Mouse (Mus musculus): ENCODE data around the gene Zfp617. TPM values are rescaled to one million over a fixed set of nuclear protein-coding genes. Genes with fewer than 3 reads are reported as not detected.

Gene Zfp617
- polyA plus RNA-seq, 1 experiment, result 0.69 TPM

DNA sequence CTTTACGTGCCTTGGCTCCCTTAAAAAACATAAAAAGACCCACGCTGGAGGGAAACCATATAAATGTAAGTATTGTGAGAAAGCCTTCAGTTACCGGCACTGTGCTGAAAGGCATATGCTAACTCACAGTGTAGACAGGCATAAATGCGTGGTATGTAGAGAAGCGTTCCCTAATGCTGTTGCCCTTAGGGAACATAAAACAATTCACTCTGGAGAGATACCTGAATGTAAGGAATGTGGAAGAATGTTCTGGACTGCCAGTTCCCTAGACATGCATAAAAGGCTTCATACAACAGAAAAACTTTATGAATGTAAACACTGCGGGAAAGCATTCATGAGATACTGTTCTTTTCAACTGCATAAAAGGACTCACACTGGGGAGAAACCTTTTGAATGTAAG is 59.7 kb downstream of the Zfp617 start:
- H3K36me3 ChIP-seq (replicated peaks; ENCODE audit: low read length), result peaks cover 75% of the 10 kb centered on the region

GRCm38 (mm10) chr8:71968636-71969035 is 60.2 kb downstream of the Zfp617 start:
- no peak for TF ChIP-seq GATA1 (IDR thresholded peaks at IDR 0.05; ENCODE audit: borderline replicate concordance, low read length)
- H3K4me1 ChIP-seq, result no peaks in the 10 kb centered on the region
- peaks cover 16% of the 10 kb centered on the region for H3K9me3 ChIP-seq
- no peaks in the 10 kb centered on the region for H3K27me3 ChIP-seq (replicated peaks)
- H3K36me3 ChIP-seq (replicated peaks; ENCODE audit: low read length), result peaks cover 70% of the 10 kb centered on the region
- H3K4me3 ChIP-seq (replicated peaks), result no peak overlapping the region

More for the DNA sequence above, 59.7 kb downstream of the Zfp617 start:
- Histone ChIP-seq H3K9me3 (peaks cover 16% of the 10 kb centered on the region), H3K27me3 (replicated peaks) (no peaks in the 10 kb centered on the region), H3K4me3 (replicated peaks) (no peak overlapping the region), H3K4me1 (peaks cover 3% of the 10 kb centered on the region)
- TF ChIP-seq FLI1 (IDR thresholded peaks at IDR 0.05; ENCODE audit: low read length) (no peak), GATA1 (IDR thresholded peaks at IDR 0.05; ENCODE audit: borderline replicate concordance, low read length) (no peak)

DNA sequence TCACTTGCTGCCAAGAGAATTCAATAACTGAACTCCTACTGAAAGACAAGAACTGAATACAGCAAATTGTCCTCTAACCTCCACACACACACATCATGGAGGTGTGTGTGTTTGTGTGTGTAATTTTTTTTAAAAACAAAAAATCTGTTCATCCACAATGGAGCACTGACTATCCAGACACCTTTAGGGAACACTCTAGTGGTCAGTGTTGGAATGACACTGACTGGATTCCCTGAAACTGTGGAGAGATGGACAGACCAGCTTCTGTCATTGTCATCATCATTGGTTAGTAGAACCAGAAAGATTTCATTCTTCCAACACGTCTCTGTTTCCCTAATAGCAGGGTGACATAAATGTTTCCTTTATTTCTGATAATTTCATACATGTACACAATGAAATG is 63.5 kb downstream of the Zfp617 start:
- Histone ChIP-seq H3K36me3 (replicated peaks; ENCODE audit: low read length) (peaks cover 37% of the 10 kb centered on the region), H3K9me3 (no peaks in the 10 kb centered on the region), H3K27me3 (replicated peaks) (no peaks in the 10 kb centered on the region), H3K4me3 (replicated peaks) (no peak overlapping the region), H3K4me1 (no peaks in the 10 kb centered on the region)
- TF ChIP-seq FLI1 (IDR thresholded peaks at IDR 0.05; ENCODE audit: low read length) (no peak), GATA1 (IDR thresholded peaks at IDR 0.05; ENCODE audit: borderline replicate concordance, low read length) (no peak)

- H3K36me3 ChIP-seq (replicated peaks; ENCODE audit: low read length), result peaks cover 14% of the 10 kb centered on the region
- H3K9me3 ChIP-seq, result no peaks in the 10 kb centered on the region
- H3K4me1 ChIP-seq, result no peaks in the 10 kb centered on the region
- no peak overlapping the region for H3K4me3 ChIP-seq (replicated peaks)
- TF ChIP-seq GATA1 (IDR thresholded peaks at IDR 0.05; ENCODE audit: borderline replicate concordance, low read length) (no peak), FLI1 (IDR thresholded peaks at IDR 0.05; ENCODE audit: low read length) (no peak)
- H3K27me3 ChIP-seq (replicated peaks), result no peaks in the 10 kb centered on the region
These were observed 65.8 kb downstream of the Zfp617 start for GRCm38 (mm10) chr8:71974211-71974610.

- peaks cover 14% of the 10 kb centered on the region for H3K4me1 ChIP-seq
- H3K27me3 ChIP-seq (replicated peaks), result no peaks in the 10 kb centered on the region
- H3K4me3 ChIP-seq (replicated peaks), result peak overlapping the region; percentile 67
- H3K36me3 ChIP-seq (replicated peaks; ENCODE audit: low read length), result no peaks in the 10 kb centered on the region
- H3K9me3 ChIP-seq, result no peaks in the 10 kb centered on the region
- TF ChIP-seq GATA1 (IDR thresholded peaks at IDR 0.05; ENCODE audit: borderline replicate concordance, low read length), result no peak
- no peak for TF ChIP-seq FLI1 (IDR thresholded peaks at IDR 0.05; ENCODE audit: low read length)
These were observed 72.6 kb downstream of the Zfp617 start for GRCm38 (mm10) chr8:71981032-71981431.

- Histone ChIP-seq H3K27me3 (replicated peaks) (no peaks in the 10 kb centered on the region), H3K4me1 (peaks cover 14% of the 10 kb centered on the region), H3K9me3 (no peaks in the 10 kb centered on the region), H3K36me3 (replicated peaks; ENCODE audit: low read length) (no peaks in the 10 kb centered on the region), H3K4me3 (replicated peaks) (no peak overlapping the region)
- TF ChIP-seq FLI1 (IDR thresholded peaks at IDR 0.05; ENCODE audit: low read length), result no peak
- no peak for TF ChIP-seq GATA1 (IDR thresholded peaks at IDR 0.05; ENCODE audit: borderline replicate concordance, low read length)
These were observed 73.0 kb downstream of the Zfp617 start for GRCm38 (mm10) chr8:71981456-71981855.

Other genes starting within 250 kb of the Zfp617 start
- gene Unc13a, start 236.9 kb upstream of the Zfp617 start, polyA plus RNA-seq (2012; ENCODE audit: insufficient read depth, low replicate concordance), result 8.9 and 10.8 TPM in 2 replicates
- gene Jak3, start 232.3 kb upstream of the Zfp617 start, polyA plus RNA-seq (2012; ENCODE audit: insufficient read depth, low replicate concordance), result 209 and 434 TPM in 2 replicates
- 241 and 376 TPM in 2 replicates for gene Insl3, start 219.4 kb upstream of the Zfp617 start, polyA plus RNA-seq (2012; ENCODE audit: insufficient read depth, low replicate concordance)
- 0.77 TPM in 1 of 2 replicates, not detected in the other for gene B3gnt3, start 206.8 kb upstream of the Zfp617 start, polyA plus RNA-seq (2012; ENCODE audit: insufficient read depth, low replicate concordance)
- gene Fcho1, start 182.9 kb upstream of the Zfp617 start, polyA plus RNA-seq (2012; ENCODE audit: insufficient read depth, low replicate concordance), result 48.6 and 69.2 TPM in 2 replicates
- gene Zfp709, start 26.6 kb upstream of the Zfp617 start, polyA plus RNA-seq (2012; ENCODE audit: insufficient read depth, low replicate concordance), result 0.37 and 0.64 TPM in 2 replicates
- gene Zfp882, start within 50 bp of the Zfp617 start, polyA plus RNA-seq (2012; ENCODE audit: insufficient read depth, low replicate concordance), result not detected in 2 replicates
- 0.17 TPM in 1 of 2 replicates, not detected in the other for gene Zfp961, start 42.4 kb downstream of the Zfp617 start, polyA plus RNA-seq (2012; ENCODE audit: insufficient read depth, low replicate concordance)
- gene Cyp4f18, start 101.0 kb downstream of the Zfp617 start, polyA plus RNA-seq (2012; ENCODE audit: insufficient read depth, low replicate concordance), result 5.2 and 6.8 TPM in 2 replicates
- gene Olfr372, start 132.6 kb downstream of the Zfp617 start, polyA plus RNA-seq (2012; ENCODE audit: insufficient read depth, low replicate concordance), result not detected in 2 replicates
- not detected in 2 replicates for gene Olfr373, start 174.5 kb downstream of the Zfp617 start, polyA plus RNA-seq (2012; ENCODE audit: insufficient read depth, low replicate concordance)
- gene Olfr374, start 198.4 kb downstream of the Zfp617 start, polyA plus RNA-seq (2012; ENCODE audit: insufficient read depth, low replicate concordance), result not detected in 2 replicates
- gene Tpm4, start 226.3 kb downstream of the Zfp617 start, polyA plus RNA-seq (2012; ENCODE audit: insufficient read depth, low replicate concordance), result 84.6 and 1,037 TPM in 2 replicates

All from megakaryocyte, embryonic 14.5 days (primary cell).